Mouse (Mus musculus) heart, adult 2 months (tissue): Measurements from ENCODE around the gene Cacna1c.

ENCODE experiments used
- CTCF ChIP-seq: fragments of 200-600 bp; IDR thresholded peaks from 2 replicates; pipeline ENCODE4 v1.8.1; 2022; ENCODE audit warnings: antibody characterized with exemption, mild to moderate bottlenecking, moderate library complexity
- EP300 ChIP-seq: fragments of 200-500 bp; IDR thresholded peaks from 2 replicates; pipeline ENCODE4 v1.6.1; 2011; ENCODE audit warnings: low read depth, low read length, control low read depth; ENCODE audit not compliant: insufficient read depth
- POLR2A ChIP-seq: fragments of 200-500 bp; IDR thresholded peaks from 2 replicates; pipeline ENCODE4 v1.6.1; 2011; ENCODE audit warnings: mild to moderate bottlenecking, low read depth, low read length, control low read depth; ENCODE audit not compliant: insufficient read depth

GRCm38 (mm10) chr6:118950190-118950589 lies 246.0 kb downstream of the Cacna1c start:
- no peak for TF ChIP-seq CTCF
- no peak for TF ChIP-seq POLR2A
- no peak for TF ChIP-seq EP300
